Mouse (Mus musculus): ENCODE measurements around the gene Agl. TPM values are rescaled to one million over a fixed set of nuclear protein-coding genes. Genes with fewer than 3 reads are reported as not detected.
"Not testable (repeated sequence)": the region's sequence is repeated elsewhere in the genome, so short reads cannot be mapped to it uniquely, and the experiment has no call there.

The Agl gene
- total and polyA plus RNA-seq, 2 experiments = 12.1 to 33.7 TPM

DNA sequence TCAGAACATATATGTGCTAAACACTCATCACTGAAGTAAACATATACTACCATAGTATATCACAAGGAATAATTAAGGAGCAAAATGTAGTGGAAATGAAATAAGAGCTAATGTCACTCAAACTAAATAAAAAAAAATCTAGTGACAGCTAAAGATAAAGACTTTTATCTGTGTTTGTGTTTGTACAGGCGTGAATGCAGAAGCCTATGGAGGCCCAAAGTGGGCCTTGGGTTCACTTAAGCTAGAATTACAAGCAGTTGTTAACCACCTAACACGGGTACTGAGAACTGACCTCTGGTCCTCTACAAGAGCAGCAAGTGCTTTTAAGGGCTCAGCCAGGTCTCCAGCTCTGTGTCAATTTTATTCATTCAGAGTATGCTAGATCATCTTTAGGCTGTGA is 31.0 kb downstream of the Agl start:
- Histone ChIP-seq H3K27me3 (ENCODE audit: control insufficient read depth, insufficient read depth, low read length) (no peaks in the 10 kb centered on the region), H3K36me3 (ENCODE audit: control insufficient read depth, insufficient read depth, low read length) (peaks cover 68% of the 10 kb centered on the region), H3K79me2 (ENCODE audit: control insufficient read depth, insufficient read depth, low read length) (no peaks in the 10 kb centered on the region), H3K4me3 (ENCODE audit: insufficient read depth, low read depth, low read length) (no peak overlapping the region), H3K4me1 (ENCODE audit: control insufficient read depth, insufficient read depth, low read length) (no peaks in the 10 kb centered on the region), H3K9ac (ENCODE audit: low read depth, low read length) (no peak overlapping the region), H3K27ac (replicated peaks; ENCODE audit: insufficient read depth, low read depth, low read length) (no peak overlapping the region)
- no peak for DNase-seq (ENCODE audit: extremely low read depth, low read depth, low spot score)
- TF ChIP-seq CTCF (IDR thresholded peaks at IDR 0.05; ENCODE audit: low read depth, low read length) (no peak), POLR2A (IDR thresholded peaks at IDR 0.05; ENCODE audit: extremely low read depth, insufficient read depth, low read length) (no peak)
- WGBS = 79% methylated on average over 2 of the region's 2 CpGs

DNA sequence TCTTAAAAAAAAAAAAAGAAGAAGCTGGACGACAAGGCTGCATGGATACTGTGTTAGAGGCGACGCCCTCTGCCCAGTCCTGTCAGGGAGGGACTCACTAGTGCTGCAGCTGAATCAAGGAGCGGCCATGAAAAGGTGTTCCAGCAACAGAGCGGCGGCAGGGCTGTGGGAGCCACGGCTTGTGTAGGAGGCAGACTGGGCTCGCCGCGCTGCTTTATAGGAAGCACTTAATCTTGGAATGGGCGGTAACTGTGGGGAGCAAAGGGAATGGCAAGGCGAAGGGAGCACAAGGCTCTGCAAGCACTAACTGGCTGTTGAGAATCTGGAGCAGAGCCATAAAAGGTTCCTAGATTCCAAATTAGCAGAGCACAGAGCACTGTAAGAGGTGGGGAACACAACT is 34.1 kb downstream of the Agl start:
- no peak for DNase-seq (ENCODE audit: extremely low read depth, low read depth, low spot score)
- no peaks in the 10 kb centered on the region for H3K4me1 ChIP-seq (ENCODE audit: control insufficient read depth, insufficient read depth, low read length)
- TF ChIP-seq POLR2A (IDR thresholded peaks at IDR 0.05; ENCODE audit: extremely low read depth, insufficient read depth, low read length) (no peak), CTCF (IDR thresholded peaks at IDR 0.05; ENCODE audit: low read depth, low read length) (no peak)
- H3K79me2 ChIP-seq (ENCODE audit: control insufficient read depth, insufficient read depth, low read length) = no peaks in the 10 kb centered on the region
- WGBS = 91% methylated on average over 12 of the region's 12 CpGs
- H3K27me3 ChIP-seq (ENCODE audit: control insufficient read depth, insufficient read depth, low read length) = no peaks in the 10 kb centered on the region
- no peak overlapping the region for H3K9ac ChIP-seq (ENCODE audit: low read depth, low read length)
- H3K4me3 ChIP-seq (ENCODE audit: insufficient read depth, low read depth, low read length) = no peak overlapping the region
- H3K27ac ChIP-seq (replicated peaks; ENCODE audit: insufficient read depth, low read depth, low read length) = no peak overlapping the region
- peaks cover 62% of the 10 kb centered on the region for H3K36me3 ChIP-seq (ENCODE audit: control insufficient read depth, insufficient read depth, low read length)

DNA sequence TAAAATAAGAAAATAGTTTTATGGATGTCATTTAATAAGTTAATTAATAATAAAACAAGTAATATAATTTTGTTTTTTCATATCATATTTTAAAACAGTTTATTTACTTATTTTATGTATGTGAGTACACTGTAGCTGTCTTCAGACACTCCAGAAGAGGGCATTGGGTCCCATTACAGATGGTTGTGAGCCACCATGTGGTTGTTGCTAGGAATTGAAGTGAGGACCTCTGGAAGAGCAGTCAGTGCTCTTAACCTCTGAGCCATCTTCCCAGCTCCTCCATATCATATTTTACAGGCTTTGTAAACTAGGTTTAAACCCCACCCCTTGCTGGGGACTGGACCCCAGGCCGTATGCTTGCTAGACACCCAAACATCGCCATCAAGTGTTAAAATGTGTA is 36.4 kb downstream of the Agl start:
- no peak for DNase-seq (ENCODE audit: extremely low read depth, low read depth, low spot score)
- Histone ChIP-seq H3K36me3 (ENCODE audit: control insufficient read depth, insufficient read depth, low read length) (peaks cover 56% of the 10 kb centered on the region), H3K9ac (ENCODE audit: low read depth, low read length) (no peak overlapping the region), H3K27ac (replicated peaks; ENCODE audit: insufficient read depth, low read depth, low read length) (no peak overlapping the region), H3K4me1 (ENCODE audit: control insufficient read depth, insufficient read depth, low read length) (no peaks in the 10 kb centered on the region), H3K4me3 (ENCODE audit: insufficient read depth, low read depth, low read length) (no peak overlapping the region), H3K79me2 (ENCODE audit: control insufficient read depth, insufficient read depth, low read length) (no peaks in the 10 kb centered on the region), H3K27me3 (ENCODE audit: control insufficient read depth, insufficient read depth, low read length) (no peaks in the 10 kb centered on the region)
- no peak for TF ChIP-seq CTCF (IDR thresholded peaks at IDR 0.05; ENCODE audit: low read depth, low read length)
- TF ChIP-seq POLR2A (IDR thresholded peaks at IDR 0.05; ENCODE audit: extremely low read depth, insufficient read depth, low read length) = no peak
- 97% methylated on average over 2 of the region's 2 CpGs for WGBS

DNA sequence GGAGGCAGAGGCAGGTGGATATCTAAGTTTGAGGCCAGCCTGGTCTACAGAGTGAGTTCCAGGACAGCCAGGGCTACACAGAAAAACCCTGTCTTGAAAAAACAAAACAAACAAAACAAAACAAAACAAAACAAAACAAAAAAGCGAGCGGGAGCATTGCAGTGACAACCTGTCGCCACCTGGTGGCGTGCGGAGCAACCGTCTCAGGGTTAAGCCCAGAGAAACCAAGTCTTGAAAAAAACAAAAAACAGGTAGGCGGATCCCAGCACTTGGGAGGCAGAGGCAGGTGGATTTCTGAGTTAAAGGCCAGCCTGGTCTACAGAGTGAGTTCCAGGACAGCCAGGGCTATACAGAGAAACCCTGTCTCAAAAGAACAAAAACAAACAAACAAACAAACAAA is 41.0 kb downstream of the Agl start:
- 95% methylated on average over 7 of the region's 7 CpGs for WGBS
- peak; percentile 76 for TF ChIP-seq CTCF (IDR thresholded peaks at IDR 0.05; ENCODE audit: low read depth, low read length)
- not testable (repeated sequence) for H3K27me3 ChIP-seq (ENCODE audit: control insufficient read depth, insufficient read depth, low read length); H3K27ac ChIP-seq (replicated peaks; ENCODE audit: insufficient read depth, low read depth, low read length); DNase-seq (ENCODE audit: extremely low read depth, low read depth, low spot score); H3K9ac ChIP-seq (ENCODE audit: low read depth, low read length); H3K4me1 ChIP-seq (ENCODE audit: control insufficient read depth, insufficient read depth, low read length); H3K4me3 ChIP-seq (ENCODE audit: insufficient read depth, low read depth, low read length); H3K79me2 ChIP-seq (ENCODE audit: control insufficient read depth, insufficient read depth, low read length)
- H3K36me3 ChIP-seq (ENCODE audit: control insufficient read depth, insufficient read depth, low read length) = peaks cover 32% of the 10 kb centered on the region

DNA sequence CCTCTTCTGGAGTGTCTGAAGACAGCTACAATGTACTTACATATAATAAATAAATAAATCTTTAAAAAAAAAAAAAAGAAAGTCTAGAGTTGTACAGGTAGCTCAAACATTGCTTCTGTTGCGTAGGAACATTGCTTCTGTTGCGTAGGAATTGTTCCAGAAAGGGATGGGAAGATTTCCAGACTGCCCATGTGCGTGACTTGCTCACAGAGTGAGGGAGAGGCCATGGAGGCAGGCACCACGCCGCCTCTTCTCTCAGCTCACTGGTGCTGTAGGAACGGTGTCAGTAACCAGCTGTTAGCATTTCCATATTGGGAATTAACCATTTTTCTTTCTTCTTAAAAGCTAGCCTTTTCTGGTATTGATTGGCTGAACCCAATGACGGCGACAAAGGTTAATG is 55.1 kb downstream of the Agl start:
- 28% methylated on average over 8 of the region's 8 CpGs for WGBS
- peaks cover 25% of the 10 kb centered on the region for H3K36me3 ChIP-seq (ENCODE audit: control insufficient read depth, insufficient read depth, low read length)
- H3K9ac ChIP-seq (ENCODE audit: low read depth, low read length) = no peak overlapping the region

DNA sequence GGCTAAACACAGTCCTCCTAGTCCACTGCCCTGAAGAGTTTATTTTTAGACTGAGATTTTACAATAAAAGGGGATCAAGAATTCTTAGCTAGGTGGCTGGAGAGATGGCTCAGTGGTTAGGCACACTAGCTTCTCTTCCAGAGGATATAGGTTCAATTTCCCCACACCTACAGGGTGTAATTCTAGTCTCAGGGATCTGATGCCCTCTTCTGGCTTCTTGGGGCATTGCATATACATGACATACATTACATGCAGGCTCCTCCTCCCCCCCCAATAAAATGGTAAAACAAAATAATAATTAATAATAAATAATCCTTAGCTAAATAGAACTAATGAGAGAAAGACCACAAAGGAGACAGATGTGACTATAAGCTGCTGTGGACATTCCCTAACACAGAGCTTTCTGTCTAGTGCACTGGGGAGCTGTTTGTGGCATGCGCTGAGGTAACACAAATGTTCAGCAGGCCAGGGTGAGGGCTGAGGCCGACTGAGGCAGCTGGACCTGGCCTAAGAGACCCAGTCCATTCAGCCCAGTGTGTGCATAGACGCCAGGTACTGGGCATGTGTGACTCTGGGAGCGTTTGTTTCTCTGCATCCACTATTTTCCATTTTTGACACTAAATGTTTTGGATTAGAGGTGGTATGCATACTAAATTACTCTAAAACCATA is 56.6 kb downstream of the Agl start:
- Histone ChIP-seq H3K79me2 (ENCODE audit: control insufficient read depth, insufficient read depth, low read length) (no peaks in the 10 kb centered on the region), H3K9ac (ENCODE audit: low read depth, low read length) (no peak overlapping the region), H3K4me3 (ENCODE audit: insufficient read depth, low read depth, low read length) (no peak overlapping the region), H3K27ac (replicated peaks; ENCODE audit: insufficient read depth, low read depth, low read length) (no peak overlapping the region), H3K36me3 (ENCODE audit: control insufficient read depth, insufficient read depth, low read length) (peaks cover 19% of the 10 kb centered on the region; the same call in 1 of the 2 replicates), H3K27me3 (ENCODE audit: control insufficient read depth, insufficient read depth, low read length) (no peaks in the 10 kb centered on the region), H3K4me1 (ENCODE audit: control insufficient read depth, insufficient read depth, low read length) (peaks cover 2% of the 10 kb centered on the region; the same call in 1 of the 2 replicates)
- DNase-seq (ENCODE audit: extremely low read depth, low read depth, low spot score) = peak; percentile 22
- WGBS = 85% methylated on average over 4 of the region's 4 CpGs
- TF ChIP-seq POLR2A (IDR thresholded peaks at IDR 0.05; ENCODE audit: extremely low read depth, insufficient read depth, low read length) = no peak
- TF ChIP-seq CTCF (IDR thresholded peaks at IDR 0.05; ENCODE audit: low read depth, low read length) = peak; percentile 38

More for the DNA sequence above, 55.1 kb downstream of the Agl start:
- Histone ChIP-seq H3K4me1 (ENCODE audit: control insufficient read depth, insufficient read depth, low read length) (peaks cover 2% of the 10 kb centered on the region; the same call in 1 of the 2 replicates), H3K27ac (replicated peaks; ENCODE audit: insufficient read depth, low read depth, low read length) (no peak overlapping the region), H3K27me3 (ENCODE audit: control insufficient read depth, insufficient read depth, low read length) (no peaks in the 10 kb centered on the region), H3K79me2 (ENCODE audit: control insufficient read depth, insufficient read depth, low read length) (no peaks in the 10 kb centered on the region), H3K4me3 (ENCODE audit: insufficient read depth, low read depth, low read length) (no peak overlapping the region)
- peak; percentile 77 for DNase-seq (ENCODE audit: extremely low read depth, low read depth, low spot score)
- TF ChIP-seq POLR2A (IDR thresholded peaks at IDR 0.05; ENCODE audit: extremely low read depth, insufficient read depth, low read length) = no peak
- TF ChIP-seq CTCF (IDR thresholded peaks at IDR 0.05; ENCODE audit: low read depth, low read length) = no peak

Data from liver, adult 2 months (tissue).